Mouse (Mus musculus): Measurements from ENCODE around the gene Plekhg2. TPM values are rescaled to one million over a fixed set of nuclear protein-coding genes. Genes with fewer than 3 reads are reported as not detected.

Plekhg2 gene
- polyA plus RNA-seq (2012; fragmentation: generic; extraction: Trizol), result 10 to 100 TPM in 1 of 2 experiments, 1 to 10 TPM in 1; 7.3 to 36.1 TPM

DNA sequence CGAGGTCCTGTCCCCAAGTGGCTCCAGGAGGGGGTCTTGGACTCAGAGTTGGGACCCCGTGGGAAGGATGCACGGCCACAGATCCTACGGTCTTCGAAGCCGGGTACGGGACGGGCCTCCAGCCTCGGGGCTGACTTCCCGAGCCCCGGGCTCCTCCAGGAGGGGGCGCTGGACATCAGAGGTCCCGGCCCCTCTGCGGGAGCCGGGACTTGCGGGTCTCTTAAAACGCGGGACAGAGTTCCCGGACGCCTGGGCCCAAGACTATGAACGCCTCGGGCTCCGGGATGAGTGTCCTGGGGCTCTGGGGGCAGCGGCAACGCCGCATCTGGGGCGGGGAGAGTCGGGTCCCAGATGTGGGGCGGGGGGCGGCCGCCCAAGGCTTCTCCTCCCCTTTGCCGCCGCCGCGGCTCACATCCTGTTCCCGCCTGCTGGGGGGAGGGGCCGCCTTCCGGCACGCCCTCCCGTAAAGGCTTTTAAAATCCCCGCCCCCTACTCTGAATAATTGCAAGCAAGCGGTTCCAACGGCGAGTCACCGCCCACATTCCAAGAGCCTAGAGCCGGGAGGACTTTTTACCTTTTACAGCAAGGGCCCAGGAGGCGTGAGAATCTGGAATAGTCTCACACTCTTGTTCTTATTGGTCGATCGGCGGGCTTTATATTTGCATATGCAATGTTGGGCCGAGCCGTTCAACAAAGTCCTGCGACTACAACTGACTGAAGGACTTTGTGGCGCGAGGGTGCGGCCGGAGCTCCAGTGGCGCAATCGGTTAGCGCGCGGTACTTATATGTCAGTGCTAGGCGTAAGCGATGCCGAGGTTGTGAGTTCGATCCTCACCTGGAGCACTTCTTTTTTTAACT lies at the start of gene Plekhg2:
Gene Plekhg2 (minus strand): TSS at position 349 of the 858 bp plus-strand sequence.

DNA sequence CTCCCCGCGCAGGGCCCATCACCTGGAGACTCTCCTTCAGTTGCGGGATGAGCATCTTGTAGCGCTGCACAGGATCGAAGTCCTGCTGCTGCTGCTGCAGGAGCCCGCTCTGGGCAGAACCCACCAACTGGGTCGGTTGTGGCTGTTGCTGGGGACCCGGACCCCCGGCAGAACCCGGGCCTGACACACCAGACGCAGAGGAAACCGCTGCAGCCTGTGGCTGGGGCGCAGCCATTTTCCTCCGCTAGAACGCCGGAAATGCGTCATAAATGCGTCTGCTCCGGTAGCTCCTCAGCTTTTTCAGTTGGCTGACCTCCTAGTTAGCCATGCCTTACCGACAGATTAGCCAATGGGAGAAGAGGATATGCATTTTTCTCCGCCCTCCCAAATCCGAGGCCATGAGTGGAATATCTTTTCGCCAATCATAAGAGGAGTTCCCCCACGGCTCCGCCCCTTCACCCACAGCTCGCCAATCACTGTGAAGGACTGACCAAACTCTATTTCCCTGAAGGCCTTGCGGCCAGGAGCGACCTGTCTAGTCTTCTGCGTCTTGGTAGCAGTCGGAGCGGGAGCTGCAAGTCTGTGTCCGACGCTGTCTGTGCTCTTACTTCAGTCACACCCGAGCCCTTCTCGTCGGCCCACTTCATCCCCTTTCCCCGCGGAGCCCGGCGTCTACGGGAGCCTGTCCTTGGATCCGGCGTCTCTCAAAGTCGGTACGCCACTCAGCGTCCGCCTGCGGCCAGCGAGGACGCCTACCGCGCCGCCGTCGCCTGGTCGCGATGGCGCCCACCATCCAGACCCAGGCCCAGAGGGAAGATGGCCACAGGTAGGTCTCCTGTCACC lies 20.3 kb upstream of the Plekhg2 start, which contains the start of the genes Med29 and Paf1:
Gene Med29 (minus strand): TSS at position 280 of the 843 bp plus-strand sequence.
Gene Paf1 (plus strand): TSS at position 523 of the 843 bp plus-strand sequence.

DNA sequence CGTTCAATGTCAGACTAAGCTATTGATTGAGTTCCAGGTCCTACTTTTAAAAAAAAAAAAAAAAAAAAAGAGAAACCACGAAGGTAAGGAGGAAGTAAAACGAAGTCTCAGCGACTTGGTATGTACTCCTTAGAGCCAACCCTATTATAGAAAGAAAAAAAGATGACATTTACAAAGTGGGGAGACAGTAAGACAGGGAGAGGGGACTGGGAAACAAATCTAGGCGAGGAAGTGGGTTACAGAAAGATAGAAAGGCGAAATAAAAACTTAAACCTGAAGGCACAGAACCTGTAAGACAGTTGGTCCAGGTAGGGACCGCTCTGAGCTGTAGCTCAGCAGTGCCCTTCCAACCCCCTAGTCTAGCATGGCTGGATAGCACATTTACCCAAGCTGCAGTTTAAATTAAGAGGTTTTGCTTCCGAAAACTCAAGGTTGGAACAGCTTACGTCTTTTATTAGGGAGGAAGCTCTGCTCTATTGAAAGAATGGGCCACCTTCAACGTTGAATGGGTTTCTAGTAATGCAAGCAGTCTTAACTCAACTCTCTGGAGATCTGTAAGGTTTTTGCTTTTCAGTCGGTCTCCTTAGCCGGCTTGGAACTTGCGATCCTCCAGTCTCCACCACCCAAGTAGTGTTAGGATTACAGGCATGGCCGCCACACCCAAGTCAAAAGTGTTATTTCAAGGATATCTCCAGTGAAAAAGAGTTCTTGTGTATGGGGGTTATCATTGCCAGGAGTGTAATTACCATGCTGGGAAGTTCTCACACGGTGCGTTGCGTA lies 8.0 kb upstream of the Plekhg2 start, which contains the start of gene Zfp36:
Gene Zfp36 (minus strand): TSS at position 17 of the 780 bp plus-strand sequence.

DNA sequence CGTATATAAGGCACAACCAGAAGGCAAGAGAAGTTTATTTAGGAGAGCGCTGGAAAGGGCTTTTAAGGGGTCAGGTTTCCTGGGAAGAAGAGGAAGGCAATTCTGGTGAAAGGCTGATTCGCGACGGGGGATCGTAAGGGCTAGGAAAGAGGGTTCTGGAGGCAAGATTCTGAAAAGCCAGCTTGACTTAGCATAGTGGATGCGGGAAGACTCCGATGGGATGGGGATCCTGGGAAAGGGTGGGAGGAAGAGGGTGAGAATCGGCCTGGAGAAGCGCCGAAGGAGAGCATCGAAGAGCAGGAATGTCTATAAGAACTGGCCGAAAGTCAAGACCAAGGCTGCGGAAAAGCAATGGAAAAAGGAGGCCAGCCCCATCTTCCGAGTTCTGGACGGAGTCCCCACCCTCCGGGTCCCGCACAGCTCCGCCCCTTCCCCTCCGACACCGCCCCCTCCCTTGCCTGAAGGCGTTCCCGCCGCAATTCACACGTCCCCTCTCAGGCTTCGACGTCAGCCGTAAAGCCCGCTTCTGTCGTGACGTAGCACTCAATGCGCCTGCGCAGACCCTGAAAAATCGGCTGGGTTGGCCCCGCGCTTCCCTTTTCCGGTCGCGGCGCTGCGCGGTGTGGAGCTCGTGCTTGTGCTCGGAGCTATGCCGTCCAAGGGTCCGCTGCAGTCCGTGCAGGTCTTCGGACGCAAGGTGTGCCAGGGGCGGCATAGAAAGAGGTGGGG lies 22.1 kb downstream of the Plekhg2 start, which contains the start of gene Rps16:
Gene Rps16 (plus strand): TSS at position 498 of the 729 bp plus-strand sequence.

DNA sequence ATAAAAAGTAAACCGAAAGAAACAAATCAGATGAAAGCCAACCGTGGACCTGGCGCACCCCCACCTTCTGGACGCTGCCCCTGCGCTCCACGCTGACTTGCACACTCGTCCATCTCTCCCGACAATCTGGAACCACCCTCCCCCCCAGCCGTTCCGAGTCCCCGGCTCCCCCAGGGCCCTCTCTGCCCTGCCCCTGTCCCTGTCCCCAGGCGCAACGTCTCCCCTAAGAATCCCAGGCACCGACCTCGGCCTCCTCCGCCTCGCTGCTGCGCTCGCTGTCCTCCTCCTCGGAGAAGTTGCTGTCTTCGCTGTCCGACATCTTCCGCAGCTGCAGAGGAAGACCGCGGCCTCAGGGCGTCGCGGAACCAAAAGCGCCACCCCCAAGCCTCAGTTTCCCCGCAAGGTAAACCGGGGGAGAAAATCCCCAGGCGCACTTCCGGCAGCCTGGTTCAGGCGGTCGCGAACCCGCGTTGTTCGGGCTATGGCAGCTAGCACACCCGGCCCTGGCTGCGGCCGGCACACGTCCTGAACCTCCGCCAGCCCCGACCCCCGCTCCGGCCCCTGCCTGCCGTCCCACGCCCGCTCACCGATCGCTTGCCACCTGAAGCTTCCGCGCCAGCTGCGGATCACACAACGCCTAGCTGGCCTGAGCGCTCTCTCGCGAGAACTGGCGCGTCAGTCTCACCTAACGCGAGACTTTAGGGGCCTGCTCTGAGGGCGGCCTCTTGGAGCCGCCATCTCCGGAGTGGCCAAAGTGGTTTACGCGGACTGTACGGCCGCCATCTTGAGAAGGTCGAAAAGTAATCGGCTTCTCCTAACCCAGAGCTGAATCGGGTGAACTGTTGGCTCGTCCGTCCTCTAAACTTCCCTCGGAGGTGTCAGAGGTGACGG lies 34.0 kb downstream of the Plekhg2 start, which contains the start of gene Supt5:
Gene Supt5 (minus strand): TSS at position 639 of the 891 bp plus-strand sequence.

DNA sequence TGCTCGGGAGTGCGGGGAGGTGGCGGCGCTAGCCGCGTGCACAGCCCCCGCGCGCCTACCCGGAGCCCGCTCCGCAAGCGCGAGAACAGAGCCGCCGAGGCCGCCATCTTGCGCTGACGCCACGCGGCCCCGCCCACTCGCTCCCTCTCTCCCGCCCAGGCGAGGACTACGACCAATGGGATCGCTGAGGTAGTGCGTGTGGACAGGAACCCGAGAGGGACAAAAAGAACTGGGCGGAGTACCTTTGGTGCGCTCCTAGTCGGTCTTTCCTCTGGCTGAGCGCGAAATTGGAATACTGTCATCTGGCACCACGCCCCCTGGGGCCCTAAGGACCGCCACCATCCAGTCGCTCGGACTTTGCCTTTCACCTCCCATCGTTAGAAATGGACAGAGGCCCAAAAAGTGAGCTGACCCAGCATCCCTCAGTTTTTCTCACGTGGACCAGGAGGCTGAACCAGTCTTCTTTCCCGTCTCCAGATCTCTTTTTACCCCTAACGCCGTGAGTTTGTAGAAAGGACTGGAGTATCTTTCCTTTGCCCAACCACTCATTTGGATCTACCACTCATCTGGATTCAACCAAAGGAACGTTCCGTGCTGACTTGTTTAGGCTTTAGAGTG lies 60.4 kb downstream of the Plekhg2 start, which contains the start of gene Timm50:
Gene Timm50 (minus strand): TSS at position 147 of the 618 bp plus-strand sequence.

Other genes with a start within 250 kb of the Plekhg2 start
- gene 9530053A07Rik, start 243.1 kb downstream of the Plekhg2 start, polyA plus RNA-seq (2012; fragmentation: generic; extraction: Trizol), result 1 to 10 TPM in 1 of 2 experiments, under 1 TPM in 1; 0.07 to 1.5 TPM
- gene Fbl, start 202.9 kb downstream of the Plekhg2 start, polyA plus RNA-seq (2012; fragmentation: generic; extraction: Trizol), result 100 to 1,000 TPM in 1 of 2 experiments, 10 to 100 TPM in 1; 97.0 to 392 TPM
- 10 to 100 TPM in 1 of 2 experiments, 1 to 10 TPM in 1; 6.2 to 27.4 TPM for gene Dyrk1b, start 193.1 kb downstream of the Plekhg2 start, polyA plus RNA-seq (2012; fragmentation: generic; extraction: Trizol)
- 10 to 100 TPM in 1 of 2 experiments, 1 to 10 TPM in 1; 6.7 to 11.4 TPM for gene Eid2, start 104.7 kb downstream of the Plekhg2 start, polyA plus RNA-seq (2012; fragmentation: generic; extraction: Trizol)
- 1 to 10 TPM; 1.6 to 7.0 TPM for gene Eid2b, start 94.9 kb downstream of the Plekhg2 start, polyA plus RNA-seq (2012; fragmentation: generic; extraction: Trizol)
- gene Selenov, start 81.4 kb downstream of the Plekhg2 start, polyA plus RNA-seq (2012; fragmentation: generic; extraction: Trizol), result not detected
- gene Dll3, start 70.4 kb downstream of the Plekhg2 start, polyA plus RNA-seq (2012; fragmentation: generic; extraction: Trizol), result under 1 TPM in 1 of 2 experiments, not detected in 1; 0.02 TPM
- gene Timm50, start 60.5 kb downstream of the Plekhg2 start, polyA plus RNA-seq (2012; fragmentation: generic; extraction: Trizol), result 100 to 1,000 TPM in 1 of 2 experiments, 10 to 100 TPM in 1; 52.9 to 176 TPM
- gene Supt5, start 33.9 kb downstream of the Plekhg2 start, polyA plus RNA-seq (2012; fragmentation: generic; extraction: Trizol), result 100 to 1,000 TPM in 1 of 2 experiments, 10 to 100 TPM in 1; 59.3 to 103 TPM
- over 10,000 TPM in 1 of 2 experiments, 1,000 to 10,000 TPM in 1; 5,175 to 11,723 TPM for gene Rps16, start 21.9 kb downstream of the Plekhg2 start, polyA plus RNA-seq (2012; fragmentation: generic; extraction: Trizol)
- 10 to 100 TPM in 1 of 2 experiments, 1 to 10 TPM in 1; 3.3 to 11.2 TPM for gene Zfp36, start 7.7 kb upstream of the Plekhg2 start, polyA plus RNA-seq (2012; fragmentation: generic; extraction: Trizol)
- 10 to 100 TPM; 42.7 to 61.9 TPM for gene Med29, start 20.1 kb upstream of the Plekhg2 start, polyA plus RNA-seq (2012; fragmentation: generic; extraction: Trizol)
- gene Paf1, start 20.4 kb upstream of the Plekhg2 start, polyA plus RNA-seq (2012; fragmentation: generic; extraction: Trizol), result 10 to 100 TPM; 14.8 to 40.0 TPM
- under 1 TPM; 0.14 to 0.22 TPM for gene Gmfg, start 64.8 kb upstream of the Plekhg2 start, polyA plus RNA-seq (2012; fragmentation: generic; extraction: Trizol)
- under 1 TPM; 0.01 to 0.11 TPM for gene Lrfn1, start 79.4 kb upstream of the Plekhg2 start, polyA plus RNA-seq (2012; fragmentation: generic; extraction: Trizol)
- not detected for gene Ifnl2, start 137.9 kb upstream of the Plekhg2 start, polyA plus RNA-seq (2012; fragmentation: generic; extraction: Trizol)
- gene Ifnl3, start 150.2 kb upstream of the Plekhg2 start, polyA plus RNA-seq (2012; fragmentation: generic; extraction: Trizol), result not detected
- not detected for gene Sycn, start 168.3 kb upstream of the Plekhg2 start, polyA plus RNA-seq (2012; fragmentation: generic; extraction: Trizol)
- not detected for gene Nccrp1, start 174.7 kb upstream of the Plekhg2 start, polyA plus RNA-seq (2012; fragmentation: generic; extraction: Trizol)
- gene Samd4b, start 225.5 kb upstream of the Plekhg2 start, polyA plus RNA-seq (2012; fragmentation: generic; extraction: Trizol), result 10 to 100 TPM; 14.8 to 48.1 TPM
- gene Pak4, start 225.6 kb upstream of the Plekhg2 start, polyA plus RNA-seq (2012; fragmentation: generic; extraction: Trizol), result 10 to 100 TPM; 15.0 to 33.1 TPM

Measured in C3H10T1/2 (cell line).